Mouse (Mus musculus) T-helper 1 cell (primary cell): ENCODE data around the gene Olfr30.
"Not testable (repeated sequence)": the region's sequence is repeated elsewhere in the genome, so short reads cannot be mapped to it uniquely, and the experiment has no call there.

Experiments
- in situ Hi-C: fragments of 300-600 bp; cut with MboI, MseI; formaldehyde crosslinking; loops from one replicate; pipeline ENCODE4 v1.15.1; 2025; ENCODE audit warnings: high pct_unique_total_duplicates

The Olfr30 gene

DNA sequence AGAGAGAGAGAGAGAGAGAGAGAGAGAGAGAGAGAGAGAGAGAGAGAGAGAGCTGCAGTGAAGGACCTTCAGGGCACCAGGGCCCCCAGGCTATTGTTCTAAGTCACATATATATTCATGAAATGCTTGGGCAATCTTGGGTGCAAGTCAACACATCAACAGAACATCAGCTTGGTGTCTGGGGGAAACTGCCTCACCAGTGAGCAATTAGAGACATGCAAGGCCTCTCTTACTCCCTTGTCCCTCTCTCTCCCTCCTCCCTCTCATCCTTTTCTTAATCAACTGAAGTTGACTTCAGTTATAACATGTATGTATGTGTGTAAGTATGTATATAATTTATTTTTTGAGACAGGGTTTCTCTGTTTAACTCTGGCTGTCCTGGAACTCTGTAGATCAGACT lies at the start of gene Olfr30:
Gene Olfr30 (minus strand): TSS at position 101 of the 400 bp plus-strand sequence.
- in situ Hi-C loops: no loop called here

DNA sequence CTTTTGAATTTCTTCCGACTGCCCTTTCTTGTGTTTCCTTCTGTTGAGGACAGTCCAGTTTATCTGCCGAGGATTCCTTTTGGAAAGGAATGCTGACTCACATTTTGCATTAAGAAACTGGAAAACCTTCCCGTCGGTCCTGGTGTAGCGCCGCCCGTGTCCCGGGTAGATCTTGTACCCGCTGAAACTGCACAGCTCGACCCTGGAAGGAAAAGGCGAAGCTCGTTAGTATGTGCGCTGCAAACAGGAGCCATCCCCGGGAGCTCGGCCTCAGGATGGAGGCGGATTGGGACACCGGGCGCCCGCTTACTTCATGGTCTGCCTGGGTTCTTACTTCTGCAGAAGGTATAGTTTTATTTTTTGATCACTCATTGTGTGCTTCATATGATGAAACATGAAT lies 47.0 kb upstream of the Olfr30 start:
- in situ Hi-C loops: not testable (repeated sequence)

DNA sequence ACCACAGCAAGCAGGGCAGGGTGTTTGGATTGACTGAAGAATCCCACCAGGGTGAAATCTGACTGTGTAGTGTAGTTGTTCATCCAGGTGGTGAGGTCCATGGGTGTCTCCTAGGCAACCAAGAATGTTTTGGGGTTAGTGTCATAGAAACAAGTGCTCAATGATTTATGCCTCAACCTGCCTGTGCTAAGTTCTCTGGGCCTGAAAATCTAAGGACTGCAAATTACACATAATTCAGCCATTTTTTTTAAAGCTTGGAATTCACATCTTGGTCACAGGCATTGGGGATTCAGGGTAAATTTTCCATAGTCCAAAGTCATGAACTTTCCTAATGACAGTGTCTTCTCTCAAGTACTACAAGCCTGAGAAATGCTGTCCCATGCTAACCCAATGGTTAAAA lies 40.4 kb upstream of the Olfr30 start, which contains the start of gene Olfr331:
Gene Olfr331 (minus strand): TSS at position 101 of the 400 bp plus-strand sequence.
- in situ Hi-C loops: not testable (repeated sequence)

DNA sequence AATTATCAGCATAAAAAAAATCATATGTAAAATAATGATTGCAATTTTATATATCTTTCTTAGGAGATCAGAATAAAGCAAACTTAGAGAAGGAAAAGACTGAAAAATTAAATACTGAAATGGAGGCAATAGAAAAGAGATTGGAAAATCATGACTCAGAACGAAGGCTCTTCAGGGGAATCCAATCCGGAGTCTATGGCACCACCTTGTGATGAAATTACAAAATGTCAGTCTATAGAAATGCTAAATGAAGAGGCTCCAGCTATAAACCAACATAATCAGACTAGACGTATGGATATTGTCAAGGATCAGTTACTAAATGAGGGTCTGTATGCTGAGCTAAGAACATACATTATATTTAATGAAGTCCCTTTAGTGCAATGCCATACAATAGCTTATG lies 37.2 kb upstream of the Olfr30 start:
- in situ Hi-C loops: no loop called here

DNA sequence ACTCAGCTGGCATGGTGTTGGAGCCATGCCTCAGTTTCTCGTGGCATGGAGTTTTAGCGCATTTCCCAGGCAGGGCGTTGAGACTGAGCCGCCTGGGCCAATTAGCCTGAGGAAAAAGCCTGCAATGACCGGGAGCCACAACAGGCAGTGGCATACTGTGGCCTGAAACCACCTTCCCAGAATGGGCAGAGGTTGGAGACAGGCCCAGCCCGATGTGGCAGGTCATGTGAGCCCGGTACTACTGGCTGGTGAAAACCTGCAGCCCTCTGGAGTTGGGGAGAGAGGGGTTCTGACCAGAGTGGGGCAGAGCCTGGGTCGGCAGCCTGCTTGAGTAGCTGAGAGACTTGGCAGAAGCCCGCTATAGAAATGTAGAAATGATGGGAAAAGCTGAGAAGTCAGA lies 36.7 kb upstream of the Olfr30 start:
- in situ Hi-C loops: no loop called here

DNA sequence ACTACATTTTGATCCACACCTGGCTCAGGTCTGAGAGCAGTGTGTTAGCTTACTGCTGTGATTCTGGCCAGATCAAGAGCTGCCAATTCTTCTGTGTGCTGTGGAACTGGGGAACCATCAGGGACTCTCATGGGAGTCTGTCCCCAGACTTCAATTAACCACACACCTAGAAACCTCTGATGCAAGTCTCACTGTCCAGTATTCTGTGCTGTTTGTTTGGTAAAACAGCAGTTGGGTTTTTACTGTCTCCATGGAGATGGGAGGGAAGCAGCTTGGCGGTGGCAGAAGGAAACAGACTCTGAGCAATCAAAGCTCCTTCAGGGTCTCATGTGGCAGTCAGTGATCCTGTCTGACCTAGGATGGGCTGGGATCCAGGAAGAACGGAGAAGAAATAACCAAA lies 30.4 kb upstream of the Olfr30 start, which contains the start of gene Olfr332:
Gene Olfr332 (minus strand): TSS at position 101 of the 400 bp plus-strand sequence.
- in situ Hi-C loops: no loop called here

DNA sequence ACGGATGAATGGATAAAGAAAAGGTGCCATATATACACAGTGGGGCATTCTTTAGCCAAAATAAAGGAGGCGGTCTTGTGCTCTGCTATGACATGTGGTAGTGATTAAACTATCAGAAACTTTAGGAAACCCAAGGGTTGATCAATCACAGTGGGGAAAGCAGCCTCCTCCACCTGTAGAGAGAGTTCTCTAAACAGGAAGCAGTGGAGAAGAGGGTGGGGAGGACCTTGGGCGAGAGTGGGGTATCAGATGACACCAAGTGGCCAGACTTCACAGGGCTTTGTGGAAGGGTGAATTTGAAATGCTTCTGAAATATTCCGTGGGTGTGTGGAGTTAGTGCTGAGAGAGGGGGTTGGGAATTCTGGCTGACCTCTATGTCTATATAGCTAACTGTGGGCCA lies 8.5 kb downstream of the Olfr30 start:
- in situ Hi-C loops: no loop called here

DNA sequence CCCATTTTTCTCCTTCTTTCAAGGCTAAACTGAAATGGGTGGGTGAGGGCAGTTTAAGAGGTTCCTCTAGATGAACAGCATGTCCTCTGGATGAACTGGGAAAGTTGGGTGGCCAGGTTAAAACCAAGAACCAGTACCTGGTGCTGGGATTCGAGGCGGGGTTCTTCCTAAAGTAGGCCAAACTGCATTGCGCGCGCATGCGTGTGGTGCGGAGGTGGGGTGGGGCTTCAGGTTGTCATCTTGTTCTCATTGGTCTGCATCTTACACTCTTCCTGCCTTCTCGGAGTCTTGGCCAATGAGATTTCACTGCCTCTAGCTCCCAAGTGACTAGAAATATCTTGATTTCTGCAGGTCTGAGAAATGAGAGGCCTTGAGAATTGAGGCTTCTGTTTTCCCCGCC lies 9.3 kb downstream of the Olfr30 start, which contains the start of gene Lypd9:
Gene Lypd9 (minus strand): TSS at position 165 of the 400 bp plus-strand sequence.
- in situ Hi-C loops: no loop called here

DNA sequence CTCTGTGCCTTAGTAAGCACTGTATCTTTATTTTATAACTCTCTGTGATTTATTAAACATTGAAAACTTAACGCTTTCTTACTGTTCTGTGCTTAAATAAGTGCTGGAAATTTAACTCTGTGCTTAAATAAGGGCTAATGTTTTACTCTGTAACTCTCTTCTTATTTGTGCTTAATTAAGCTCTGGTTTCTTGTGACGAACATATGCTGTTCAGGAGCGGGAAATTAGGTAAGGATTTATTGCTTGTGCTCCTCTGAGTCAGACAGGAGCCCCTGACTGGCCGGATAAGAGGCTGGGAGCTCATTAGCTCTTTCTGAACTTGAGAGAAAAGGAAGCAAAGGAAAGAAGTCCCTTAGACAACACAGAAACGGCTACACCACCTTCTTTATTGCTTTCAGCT lies 24.2 kb downstream of the Olfr30 start:
- in situ Hi-C loops: no loop called here

DNA sequence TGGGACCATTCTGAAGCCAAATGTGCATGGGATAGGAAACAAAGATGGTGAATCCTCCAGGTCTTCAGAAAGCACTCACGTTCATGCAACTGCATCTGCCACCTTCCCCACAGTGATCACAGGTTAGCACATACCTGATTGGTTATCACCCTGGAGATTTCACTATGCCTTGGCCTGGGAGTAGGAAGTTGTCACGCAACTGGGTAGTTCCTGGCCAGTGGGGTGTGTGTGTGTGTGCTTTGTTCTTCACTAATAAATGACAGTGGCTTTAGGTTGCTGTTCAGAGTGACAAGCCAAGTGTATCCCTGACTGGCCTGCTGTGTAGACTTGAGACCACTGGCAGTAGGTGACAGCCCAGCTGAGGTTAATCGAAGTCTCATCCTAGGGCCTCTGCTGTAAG lies 29.8 kb downstream of the Olfr30 start, which contains the start of gene Gm12253:
Gene Gm12253 (plus strand): TSS at position 301 of the 400 bp plus-strand sequence.
- in situ Hi-C loops: no loop called here

DNA sequence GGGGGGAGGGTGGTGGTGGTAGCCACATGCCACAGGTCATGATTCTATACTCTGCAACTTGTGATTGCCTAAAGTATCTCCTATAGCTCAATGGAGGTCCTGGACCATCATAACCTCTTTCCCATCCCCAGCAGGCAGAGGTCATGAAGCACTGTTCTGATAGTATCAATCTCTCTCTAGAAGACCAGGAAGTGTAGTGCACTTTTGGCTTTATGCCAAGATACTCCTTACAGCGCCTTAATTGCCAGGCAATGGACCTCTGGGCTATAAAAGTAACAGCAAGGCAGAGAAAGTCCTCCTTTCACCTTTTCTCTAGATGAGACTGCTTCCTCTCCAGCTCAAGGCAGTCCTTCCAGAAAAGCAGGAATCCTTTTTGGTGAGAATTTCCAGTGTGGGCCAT lies 41.3 kb downstream of the Olfr30 start, which contains the start of gene 1810065E05Rik:
Gene 1810065E05Rik (plus strand): TSS at position 297 of the 400 bp plus-strand sequence.
- in situ Hi-C loops: no loop called here

DNA sequence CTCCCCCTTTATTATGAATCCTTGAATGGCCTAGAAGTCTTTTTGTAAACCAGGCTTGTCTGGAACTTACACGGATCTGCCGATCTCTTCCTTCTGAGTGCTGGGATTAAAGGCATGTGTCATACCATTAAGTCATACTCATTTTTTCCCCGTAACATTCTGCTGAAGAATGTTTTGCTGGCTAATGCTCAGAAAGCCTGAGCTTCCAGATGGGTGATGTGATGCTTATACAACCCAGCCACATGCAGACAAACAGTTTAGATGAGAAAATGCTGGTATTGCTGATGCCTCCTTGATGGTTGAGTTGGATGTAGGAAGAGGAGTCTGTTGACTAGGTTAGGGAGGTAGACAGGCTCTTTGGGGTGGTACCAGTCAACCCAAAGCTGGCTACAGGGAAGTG lies 43.7 kb downstream of the Olfr30 start:
- in situ Hi-C loops: no loop called here

DNA sequence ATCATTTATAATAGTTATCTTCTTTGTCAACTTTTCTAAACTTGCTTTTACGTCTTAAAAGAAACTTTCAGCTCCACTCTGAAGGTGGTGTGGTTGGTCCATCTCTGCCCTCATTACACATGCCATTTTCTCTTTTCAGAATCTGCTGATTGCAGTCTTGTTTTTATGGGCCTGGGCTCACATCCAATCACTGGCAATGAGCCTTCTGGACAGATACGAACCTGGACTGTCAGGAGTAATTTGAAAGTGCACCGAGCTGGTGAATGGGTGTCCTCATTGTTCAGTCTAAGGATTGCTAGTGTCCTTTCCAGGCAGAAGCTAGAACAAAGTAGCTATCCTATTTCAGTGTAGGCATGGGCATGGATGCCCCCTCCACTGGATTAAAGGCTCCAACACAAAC lies 54.0 kb downstream of the Olfr30 start:
- in situ Hi-C loops: loop anchor here (10.0 kb wide), 1 partner anchor 227 kb away; the partner anchor contains the start of gene Olfr323
